ENCODE assay signal across 15 mouse cellular contexts in genomic region chr2:125508381-125508780, GRCm38 (mm10). TPM values are rescaled to one million over a fixed set of nuclear protein-coding genes. Genes with fewer than 3 reads are reported as not detected.
"Had no signal": no experiment of that assay in that cellular context is flagged by ENCODE, and none has a peak within 500 bp of the region (broad histone marks: within the 10 kb centered on the region; RNA-seq: fewer than 3 reads in every experiment).

No protein-coding gene starts in this region.

- DNase-seq: lung, adult 18-20 months; lung, embryonic 14.5 days; lung, postnatal 10 days; lung, postnatal 4 days; right cerebral cortex, postnatal 14 days; thymus, adult 2 months; thymus, postnatal 25 days; thymus, postnatal 4 days had no signal

- H3K4me3 ChIP-seq: midbrain, embryonic 13.5 days; midbrain, embryonic 15.5 days; neural tube, embryonic 12.5 days; stomach, embryonic 15.5 days had no signal

- H3K9me3 ChIP-seq: midbrain, embryonic 13.5 days; midbrain, embryonic 15.5 days; neural tube, embryonic 12.5 days; stomach, embryonic 15.5 days had no signal

- ATAC-seq: midbrain, embryonic 13.5 days; midbrain, embryonic 15.5 days had no signal

- H3K27me3 ChIP-seq: neural tube, embryonic 12.5 days had no signal

- H3K36me3 ChIP-seq: midbrain, embryonic 13.5 days; midbrain, embryonic 15.5 days; neural tube, embryonic 12.5 days; stomach, embryonic 15.5 days had no signal

RNA-seq across cellular contexts. Expression of gene Fbn1, which starts 0.6 kb away (rescaled TPM):
- total RNA-seq: monocyte, adult 5-6 weeks had no signal

RNA-seq across cellular contexts. Expression of gene Gm9913, which starts 3.5 kb away (rescaled TPM):
- total RNA-seq: monocyte, adult 5-6 weeks; neutrophil, adult 5-6 weeks had no signal
- polyA plus RNA-seq: liver, embryonic 16.5 days had no signal
